Mouse (Mus musculus) forebrain, embryonic 11.5 days (tissue): ENCODE results near the gene Gm5580. TPM values are rescaled to one million over a fixed set of nuclear protein-coding genes. Genes with fewer than 3 reads are reported as not detected.
"Not testable (repeated sequence)": the region's sequence is repeated elsewhere in the genome, so short reads cannot be mapped to it uniquely, and the experiment has no call there.

Source experiments
- ATAC-seq: fragments of 200-750 bp; cut with Nextera tagmentation; replicated peaks from 2 replicates; pipeline ENCODE4 v1.8.0; 2017; ENCODE audit warnings: moderate TSS enrichment; ENCODE audit not compliant: low FRiP score
- DNase-seq: peaks from one replicate; pipeline ENCODE4 v3.0.0-alpha.2; 2017; ENCODE audit warnings: low spot score
- H3K27ac ChIP-seq: fragments of 300-500 bp; sonication (generic); 2 replicates; pipeline ENCODE4 v1.5.1; 2014; ENCODE audit warnings: low read depth, low read length
- H3K27me3 ChIP-seq: fragments of 300-500 bp; sonication (generic); 2 replicates; pipeline ENCODE4 v1.6.1; 2014; ENCODE audit warnings: mild to moderate bottlenecking, low read length, mixed read lengths; ENCODE audit not compliant: control insufficient read depth, insufficient read depth
- H3K36me3 ChIP-seq: fragments of 300-500 bp; sonication (generic); 2 replicates; pipeline ENCODE4 v1.6.1; 2014; ENCODE audit warnings: mild to moderate bottlenecking, low read length, moderate library complexity, mixed read lengths; ENCODE audit not compliant: control insufficient read depth, insufficient read depth
- H3K4me1 ChIP-seq: fragments of 300-500 bp; sonication (generic); replicated peaks from 2 replicates; pipeline ENCODE4 v1.6.1; 2014; ENCODE audit warnings: low read length, mixed read lengths; ENCODE audit not compliant: control insufficient read depth, insufficient read depth
- H3K4me2 ChIP-seq: fragments of 300-500 bp; sonication (generic); 2 replicates; pipeline ENCODE4 v1.6.1; 2014; ENCODE audit warnings: low read depth, mild to moderate bottlenecking, low read length, moderate library complexity, mixed read lengths; ENCODE audit not compliant: severe bottlenecking
- H3K4me3 ChIP-seq: fragments of 300-500 bp; sonication (generic); 2 replicates; pipeline ENCODE4 v1.5.1; 2014; ENCODE audit warnings: low read depth, low read length
- H3K9ac ChIP-seq: fragments of 300-500 bp; sonication (generic); 2 replicates; pipeline ENCODE4 v1.6.1; 2014; ENCODE audit warnings: low read length
- H3K9me3 ChIP-seq: fragments of 300-500 bp; sonication (generic); 2 replicates; pipeline ENCODE4 v1.6.1; 2016; ENCODE audit warnings: low read length, mixed read lengths; ENCODE audit not compliant: control insufficient read depth
- WGBS: fragments of 180-500 bp; shearing (Covaris S2); extraction: QIAGEN DNeasy Blood & Tissue Kit; methylation state at CpG from one replicate; pipeline ENCODE4 v1.1.7; 2014; 5-methylcytosine and 5-hydroxymethylcytosine counted together
- polyA plus RNA-seq: library from polyadenylated mRNA; unstranded; fragments of >200 nt; fragmentation: Nextera tagmentation; extraction: Ambion mirVana; gene quantifications from 2 replicates; pipeline ENCODE4 v1.2.1, GENCODE M21; 2014

Gene Gm5580
- polyA plus RNA-seq: 0.33 and 0.48 TPM in 2 replicates

DNA sequence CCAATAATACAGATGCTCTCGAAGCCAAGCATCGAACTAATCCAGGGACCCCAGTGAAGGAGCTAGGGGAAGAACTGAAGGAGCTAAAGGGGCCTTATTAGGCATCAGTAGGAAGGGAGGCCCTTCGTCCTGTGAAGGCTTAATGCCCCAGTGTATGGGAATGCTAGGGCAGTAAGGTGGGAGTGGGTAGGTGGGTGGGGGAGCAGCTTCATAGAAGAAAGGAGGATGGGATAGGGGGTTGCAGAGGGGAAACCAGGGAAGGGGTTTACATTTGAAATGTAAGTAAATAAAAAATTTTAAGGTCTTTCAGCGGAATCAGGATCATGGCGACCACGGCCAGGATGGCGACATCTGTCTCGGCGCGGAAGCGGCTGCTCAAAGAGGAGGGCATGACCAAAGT, at the start of gene Gm5580:
Gm5580 (plus strand) TSS at position 301 of the 400 bp plus-strand sequence.
- not testable (repeated sequence) for H3K36me3 ChIP-seq, H3K27ac ChIP-seq, H3K4me2 ChIP-seq, H3K27me3 ChIP-seq, H3K9ac ChIP-seq, DNase-seq, H3K4me1 ChIP-seq, ATAC-seq, H3K4me3 ChIP-seq, H3K9me3 ChIP-seq
- whole genome bisulfite sequencing: 95% methylated on average over 11 of the region's 11 CpGs

DNA sequence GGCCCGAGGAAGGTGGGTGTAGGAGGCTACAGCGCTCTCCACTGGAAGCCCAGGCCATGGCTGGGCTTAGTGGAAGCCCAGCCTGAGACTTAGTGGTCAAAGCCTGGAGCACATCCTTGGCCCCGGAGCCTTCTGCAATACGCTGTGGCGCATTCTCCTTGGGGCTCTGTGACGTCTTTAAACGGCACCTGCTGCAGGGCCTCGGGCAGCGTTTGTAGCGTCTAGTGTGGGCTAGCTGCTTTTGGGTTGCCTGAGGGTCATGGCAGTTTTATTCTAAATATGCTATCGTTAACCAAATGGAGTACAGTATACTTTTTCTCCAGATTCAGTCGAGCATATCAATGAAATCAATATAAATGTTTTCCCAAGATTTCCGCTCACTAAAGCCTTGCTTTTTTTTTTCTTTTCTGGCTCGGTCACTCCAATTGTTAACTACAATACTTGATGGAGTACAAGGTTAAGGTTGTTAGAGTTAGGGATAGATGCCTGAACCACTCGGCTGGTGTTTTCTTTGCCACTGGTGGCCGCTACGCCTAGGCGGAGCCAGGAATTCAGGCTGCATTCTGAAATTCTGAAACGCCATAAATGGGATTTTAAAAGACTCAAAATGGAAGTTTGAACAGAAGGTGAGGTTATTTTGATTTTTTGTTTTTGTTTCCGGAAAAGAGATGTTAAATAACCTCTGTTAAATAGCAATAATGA, 44.5 kb upstream of the Gm5580 start, which contains the start of gene Olfr212:
Olfr212 (plus strand) TSS at position 215 of the 702 bp plus-strand sequence.
- not testable (repeated sequence) for DNase-seq, ATAC-seq
- WGBS: 94% methylated on average over 19 of the region's 20 CpGs

DNA sequence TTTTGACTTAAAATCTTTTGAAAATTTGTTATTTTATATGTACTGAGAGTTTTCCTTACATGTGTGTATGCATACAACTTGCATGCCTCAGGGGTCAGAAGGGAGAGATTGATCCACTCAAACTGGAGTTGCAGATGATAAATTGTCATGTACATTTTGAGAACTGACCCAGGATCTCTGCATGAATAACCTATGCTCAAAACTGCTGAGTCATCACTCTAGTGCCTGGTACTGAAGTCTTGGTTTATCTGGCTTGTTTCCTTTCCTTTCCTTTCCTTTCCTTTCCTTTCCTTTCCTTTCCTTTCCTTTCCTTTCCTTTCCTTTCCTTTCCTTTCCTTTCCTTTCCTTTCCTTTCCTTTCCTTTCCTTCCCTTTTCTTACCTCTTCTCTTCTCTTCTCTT, 36.1 kb upstream of the Gm5580 start:
- ATAC-seq: no peak
- Histone ChIP-seq H3K9ac (no peak overlapping the region), H3K4me1 (no peaks in the 10 kb centered on the region), H3K4me2 (no peak overlapping the region), H3K36me3 (no peaks in the 10 kb centered on the region), H3K27ac (no peak overlapping the region), H3K4me3 (no peak overlapping the region), H3K9me3 (no peaks in the 10 kb centered on the region), H3K27me3 (no peaks in the 10 kb centered on the region)
- DNase-seq: no peak

More for the DNA sequence above, 44.5 kb upstream of the Gm5580 start, which contains the start of gene Olfr212:
- not testable (repeated sequence) for H3K9me3 ChIP-seq, H3K4me1 ChIP-seq, H3K4me2 ChIP-seq, H3K9ac ChIP-seq, H3K27me3 ChIP-seq, H3K27ac ChIP-seq, H3K4me3 ChIP-seq, H3K36me3 ChIP-seq

DNA sequence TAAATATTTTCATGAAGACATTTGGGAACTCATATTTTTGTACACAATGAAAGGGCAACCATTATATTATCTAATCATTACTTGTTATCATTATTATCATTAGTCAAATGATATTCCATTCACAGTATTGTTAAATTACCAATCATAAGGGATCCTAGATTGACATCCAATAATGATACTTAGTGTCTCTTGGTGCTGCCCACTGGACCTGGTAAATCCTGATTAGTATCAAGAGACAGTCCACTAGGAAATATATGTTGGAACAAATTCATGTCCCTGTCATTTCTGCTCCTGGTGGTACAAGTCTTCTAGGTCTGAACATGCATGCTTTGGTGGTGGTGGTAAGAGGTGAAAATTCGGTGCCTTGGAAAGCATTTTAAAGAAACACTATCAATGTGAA, 12.8 kb upstream of the Gm5580 start, which contains the start of gene Olfr213:
Olfr213 (plus strand) TSS at position 301 of the 400 bp plus-strand sequence.
- Histone ChIP-seq H3K4me3 (no peak within 1 kb of the TSS), H3K27me3 (no peaks in the 10 kb centered on the region), H3K36me3 (no peaks in the 10 kb centered on the region), H3K4me1 (no peaks in the 10 kb centered on the region), H3K4me2 (no peak within 1 kb of the TSS), H3K9me3 (no peaks in the 10 kb centered on the region), H3K27ac (no peak within 1 kb of the TSS), H3K9ac (no peak within 1 kb of the TSS)
- 89% methylated on average over 1 of the region's 1 CpGs for WGBS
- ATAC-seq (no peak), DNase-seq (no peak)

DNA sequence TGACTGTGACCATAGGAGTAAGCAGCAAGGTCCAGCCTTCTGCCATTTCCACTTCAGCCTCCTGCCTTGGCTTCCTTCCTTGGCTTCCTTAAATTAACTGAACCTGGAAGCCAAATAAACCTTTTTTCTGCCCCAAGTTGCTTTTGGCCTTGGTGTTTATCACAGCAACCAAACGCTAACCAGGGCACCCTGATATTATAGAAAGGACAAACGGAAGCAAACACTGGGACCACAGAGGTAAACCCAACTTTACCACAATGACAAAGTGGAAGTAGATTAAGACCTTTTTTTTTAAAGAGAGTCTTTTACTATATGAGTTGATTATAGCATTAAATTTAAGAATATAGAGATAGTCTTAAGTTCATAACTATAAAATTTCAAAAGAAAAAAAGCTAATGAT, 8.4 kb upstream of the Gm5580 start:
- 82% methylated on average over 2 of the region's 2 CpGs for WGBS
- Histone ChIP-seq H3K27me3 (no peaks in the 10 kb centered on the region), H3K4me3 (no peak overlapping the region), H3K4me2 (no peak overlapping the region), H3K9me3 (no peaks in the 10 kb centered on the region), H3K4me1 (no peaks in the 10 kb centered on the region), H3K27ac (no peak overlapping the region), H3K9ac (no peak overlapping the region), H3K36me3 (no peaks in the 10 kb centered on the region)
- DNase-seq (no peak), ATAC-seq (no peak)

DNA sequence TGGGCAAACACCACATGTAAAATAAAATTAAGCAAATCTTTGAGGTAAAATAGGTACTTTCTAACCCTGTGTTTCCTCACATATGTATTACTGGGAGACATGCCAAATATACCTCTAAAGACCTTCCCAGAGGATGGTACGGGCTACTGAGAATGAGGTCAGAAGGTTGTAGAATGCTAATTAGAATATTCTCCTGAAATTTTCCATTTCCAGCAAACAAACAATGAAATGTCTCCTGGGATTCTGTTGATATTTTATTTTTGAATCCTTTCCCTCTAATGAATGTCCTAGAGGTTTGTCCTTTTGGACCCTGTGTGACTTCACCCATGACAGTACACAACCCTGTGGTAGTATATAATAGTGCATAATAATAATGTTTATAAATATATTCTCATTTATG, 3.0 kb downstream of the Gm5580 start, which contains the start of gene Olfr214:
Olfr214 (plus strand) TSS at position 301 of the 400 bp plus-strand sequence.
- H3K36me3 ChIP-seq: no peaks in the 10 kb centered on the region
- 81% methylated on average over 1 of the region's 1 CpGs for WGBS
- H3K9me3 ChIP-seq: no peaks in the 10 kb centered on the region
- H3K27ac ChIP-seq: no peak within 1 kb of the TSS
- no peaks in the 10 kb centered on the region for H3K4me1 ChIP-seq
- no peak within 1 kb of the TSS for H3K9ac ChIP-seq
- no peak for ATAC-seq
- H3K27me3 ChIP-seq: no peaks in the 10 kb centered on the region
- no peak for DNase-seq
- H3K4me2 ChIP-seq: no peak within 1 kb of the TSS
- no peak within 1 kb of the TSS for H3K4me3 ChIP-seq

DNA sequence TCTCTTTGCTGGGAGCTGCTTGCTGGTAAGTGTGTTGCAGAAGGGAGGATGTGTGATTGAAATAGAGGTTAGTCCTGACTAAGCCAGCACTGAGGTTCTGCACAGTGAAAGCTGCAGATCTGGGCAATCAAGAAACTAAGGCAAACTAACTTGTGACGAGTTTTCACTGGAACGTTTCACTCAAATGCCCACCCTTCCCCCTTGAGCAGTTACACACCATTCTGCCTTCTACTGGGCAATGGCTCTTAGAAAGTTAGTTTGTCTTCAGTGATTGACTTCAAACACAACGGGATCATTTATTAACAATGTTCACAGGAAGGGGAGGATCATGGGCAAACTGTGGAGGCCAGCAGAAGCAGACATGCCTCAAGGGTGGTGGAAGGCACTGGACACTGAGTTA, 4.0 kb downstream of the Gm5580 start:
- DNase-seq: no peak
- H3K9ac ChIP-seq: no peak overlapping the region
- H3K4me3 ChIP-seq: no peak overlapping the region
- no peaks in the 10 kb centered on the region for H3K36me3 ChIP-seq
- no peaks in the 10 kb centered on the region for H3K9me3 ChIP-seq
- WGBS: 73% methylated on average over 3 of the region's 3 CpGs
- H3K27me3 ChIP-seq: no peaks in the 10 kb centered on the region
- H3K4me1 ChIP-seq: no peaks in the 10 kb centered on the region
- no peak overlapping the region for H3K4me2 ChIP-seq
- H3K27ac ChIP-seq: no peak overlapping the region
- no peak for ATAC-seq

DNA sequence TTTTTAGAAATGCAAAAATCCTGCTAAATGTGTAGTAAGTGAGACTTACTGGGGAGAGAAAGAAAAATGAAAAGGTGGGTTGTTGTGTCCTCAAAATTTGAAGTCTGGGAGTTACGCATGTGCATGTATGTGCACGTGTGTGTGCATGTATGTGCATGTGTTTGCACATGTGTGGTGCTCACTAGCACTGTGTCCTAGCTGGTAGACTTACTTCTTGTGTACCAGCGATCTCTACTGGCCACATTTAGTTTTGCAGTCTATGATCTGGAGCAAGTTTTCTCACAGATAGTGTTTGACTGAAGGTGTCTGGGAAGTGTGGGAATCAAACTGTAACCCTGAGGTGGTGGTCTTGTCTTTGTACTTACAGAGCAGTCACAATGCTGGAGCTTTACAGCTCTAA, 18.9 kb downstream of the Gm5580 start:
- H3K9me3 ChIP-seq: no peaks in the 10 kb centered on the region
- no peak overlapping the region for H3K4me3 ChIP-seq
- no peaks in the 10 kb centered on the region for H3K36me3 ChIP-seq
- H3K4me1 ChIP-seq: no peaks in the 10 kb centered on the region
- WGBS: 29% methylated on average over 3 of the region's 3 CpGs
- H3K4me2 ChIP-seq: no peak overlapping the region
- H3K27me3 ChIP-seq: no peaks in the 10 kb centered on the region
- no peak overlapping the region for H3K27ac ChIP-seq
- DNase-seq (no peak), ATAC-seq (0 out of 2 replicates have a peak, but pooled peaks have one; percentile 42)
- no peak overlapping the region for H3K9ac ChIP-seq

DNA sequence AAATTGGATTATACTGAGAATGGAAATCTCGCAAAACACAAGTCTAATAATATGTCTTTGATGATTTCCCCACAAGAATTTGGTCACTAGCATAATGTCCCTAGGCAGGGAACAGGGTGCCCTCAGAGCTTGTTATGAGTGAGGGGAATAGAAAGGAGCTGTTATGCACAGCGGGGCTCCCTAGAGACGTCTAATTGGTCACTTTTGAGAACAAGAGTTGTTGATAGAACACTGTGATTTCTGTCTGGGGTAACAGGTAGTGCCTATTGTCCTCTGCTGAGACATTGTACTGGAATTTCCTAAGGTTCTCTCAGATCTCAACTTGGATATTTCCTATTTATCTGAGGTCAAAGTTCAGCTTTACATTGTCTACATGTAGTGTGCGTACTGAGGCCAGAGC, 33.2 kb downstream of the Gm5580 start, which contains the start of gene Olfr215:
Olfr215 (minus strand) TSS at position 101 of the 400 bp plus-strand sequence.
- H3K9ac ChIP-seq: no peak within 1 kb of the TSS
- no peaks in the 10 kb centered on the region for H3K27me3 ChIP-seq
- H3K4me1 ChIP-seq: no peaks in the 10 kb centered on the region
- H3K27ac ChIP-seq: no peak within 1 kb of the TSS
- WGBS: 64% methylated on average over 4 of the region's 4 CpGs
- no peak for ATAC-seq
- no peaks in the 10 kb centered on the region for H3K9me3 ChIP-seq
- no peaks in the 10 kb centered on the region for H3K36me3 ChIP-seq
- no peak within 1 kb of the TSS for H3K4me3 ChIP-seq
- no peak for DNase-seq
- no peak within 1 kb of the TSS for H3K4me2 ChIP-seq
